Mouse (Mus musculus): Measurements from ENCODE around the gene Aurka.

Aurka gene

DNA sequence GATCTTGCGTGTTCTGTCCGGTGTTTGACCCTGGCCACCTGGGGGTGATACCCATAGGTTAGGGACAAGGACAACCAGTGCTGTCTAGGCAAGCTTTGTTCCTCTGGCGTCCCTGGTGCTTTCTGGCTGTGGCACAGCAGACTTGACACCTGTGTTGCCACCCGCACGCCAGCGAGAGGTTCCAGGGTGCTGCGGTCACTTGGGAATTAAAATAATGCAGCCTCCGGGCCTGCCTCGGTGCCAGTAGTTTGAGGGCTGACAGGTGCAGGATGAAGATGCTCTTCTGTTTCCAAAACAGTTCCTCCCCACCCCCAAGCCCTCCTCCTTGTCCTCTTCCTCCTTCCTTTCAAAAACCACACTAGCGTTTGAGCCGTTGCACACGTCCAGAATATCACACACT is 11.6 kb upstream of the Aurka start:
- no peak for DNase-seq (ENCODE audit: extremely low spot score)

- no peak for DNase-seq (ENCODE audit: extremely low spot score)
Measured at GRCm38 (mm10) chr2:172381341-172381740, 11.0 kb upstream of the Aurka start.

DNA sequence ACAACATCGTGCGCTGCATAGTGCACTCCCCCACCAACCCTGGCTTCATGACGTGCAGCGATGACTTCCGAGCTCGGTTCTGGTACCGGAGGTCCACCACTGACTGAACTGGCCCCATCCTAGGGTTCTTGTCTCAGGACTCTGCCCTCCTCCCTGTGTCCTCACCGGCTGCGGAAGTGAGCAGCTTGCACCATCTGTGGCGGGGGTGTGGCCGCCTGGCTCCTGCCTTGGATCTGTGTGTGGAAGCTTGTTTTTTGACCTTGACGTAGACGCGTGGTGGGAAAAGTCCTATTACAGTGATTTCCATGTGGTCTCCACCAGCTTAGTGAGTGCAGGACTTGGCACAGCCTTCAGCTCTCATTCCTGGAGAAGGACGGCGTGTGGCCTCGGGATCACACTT is 10.2 kb upstream of the Aurka start:
- no peak for DNase-seq (ENCODE audit: extremely low spot score)

- DNase-seq (ENCODE audit: extremely low spot score), result no peak
Measured at GRCm38 (mm10) chr2:172378332-172378731, 8.0 kb upstream of the Aurka start.

GRCm38 (mm10) chr2:172376999-172377515 is 6.7 kb upstream of the Aurka start:
- no peak for DNase-seq (ENCODE audit: extremely low spot score)

DNA sequence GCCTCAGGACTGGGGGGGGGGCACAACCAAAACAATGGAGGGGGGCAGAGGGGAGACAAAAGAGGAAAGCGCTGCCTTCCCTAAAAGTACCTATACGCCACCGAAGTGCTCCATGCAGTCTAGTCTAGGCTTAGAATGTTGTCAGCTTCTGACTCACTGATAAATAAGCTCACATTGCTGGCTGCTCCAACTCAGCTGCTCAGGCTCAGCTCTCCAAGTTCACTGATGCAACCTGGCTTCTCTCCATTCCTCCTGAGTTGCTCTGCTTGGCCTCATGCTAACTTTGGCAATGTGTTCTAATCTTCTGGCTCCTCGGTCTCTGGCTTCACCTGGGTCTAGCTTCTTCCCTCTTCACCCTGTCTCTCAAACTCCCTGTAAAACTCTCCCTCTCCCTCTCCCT is 6.2 kb upstream of the Aurka start:
- DNase-seq (ENCODE audit: extremely low spot score), result no peak

- DNase-seq (ENCODE audit: extremely low spot score), result no peak
Measured at GRCm38 (mm10) chr2:172371258-172371657, 923 bp upstream of the Aurka start.

- DNase-seq (ENCODE audit: extremely low spot score), result no peak
Measured at GRCm38 (mm10) chr2:172363176-172363575, 7.2 kb downstream of the Aurka start.

DNA sequence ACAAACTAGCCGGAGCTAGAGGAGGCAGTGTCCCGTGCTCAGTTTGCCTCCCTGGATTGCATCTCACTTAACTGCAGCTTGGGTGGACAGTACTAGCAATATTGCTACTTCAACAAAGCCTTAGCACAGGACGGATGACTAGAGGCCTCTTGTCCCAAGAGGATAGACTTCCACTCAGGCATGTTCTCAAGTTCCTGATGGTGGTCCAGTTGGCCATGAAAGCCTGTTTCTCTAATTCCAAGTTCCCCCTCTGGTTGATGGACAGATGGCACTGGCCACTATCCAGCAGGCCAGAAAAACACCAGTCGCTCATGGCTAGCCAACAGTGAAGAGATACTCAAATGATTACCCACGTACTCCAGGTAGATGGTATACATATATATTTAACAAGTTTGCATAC is 14.5 kb downstream of the Aurka start:
- DNase-seq (ENCODE audit: extremely low spot score), result no peak

GRCm38 (mm10) chr2:172354761-172355160 is 15.6 kb downstream of the Aurka start:
- DNase-seq (ENCODE audit: extremely low spot score), result no peak

GRCm38 (mm10) chr2:172353218-172353617 is 17.1 kb downstream of the Aurka start:
- DNase-seq (ENCODE audit: extremely low spot score), result no peak

GRCm38 (mm10) chr2:172350773-172351172 is 19.6 kb downstream of the Aurka start:
- no peak for DNase-seq (ENCODE audit: extremely low spot score)

GRCm38 (mm10) chr2:172349776-172350175 is 20.6 kb downstream of the Aurka start:
- no peak for DNase-seq (ENCODE audit: extremely low spot score)

DNA sequence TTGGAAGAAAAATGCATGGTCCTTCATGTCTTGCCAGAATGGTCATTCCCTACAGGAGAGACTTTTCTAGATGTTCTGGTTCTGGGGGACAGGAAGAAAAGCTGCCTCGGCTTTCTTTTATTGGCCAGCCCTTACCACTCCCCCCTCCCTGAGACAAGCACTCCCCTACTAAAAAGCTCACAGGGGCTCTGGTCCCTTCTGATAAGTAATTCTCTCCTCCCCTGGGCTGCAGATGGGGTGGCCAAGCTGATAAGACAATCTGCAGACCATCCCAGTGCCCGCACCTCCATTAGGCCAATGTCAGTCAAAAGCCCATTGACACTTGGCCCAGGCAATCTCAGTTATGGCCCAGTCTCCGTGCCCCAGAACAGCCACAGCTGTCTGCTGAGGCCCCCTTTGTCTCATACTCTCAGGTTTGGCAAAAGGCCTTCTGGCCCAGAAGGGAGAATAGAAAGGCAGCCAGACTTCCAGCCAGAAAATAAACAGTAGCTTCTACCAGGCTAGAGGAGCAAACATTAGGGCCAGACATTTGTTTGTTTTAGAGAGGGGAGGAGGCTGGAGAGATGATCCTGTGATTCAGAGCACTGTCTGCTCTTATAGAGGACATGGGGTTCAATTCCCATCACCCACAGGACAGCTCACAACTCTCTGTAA is 21.9 kb downstream of the Aurka start:
- no peak for DNase-seq (ENCODE audit: extremely low spot score)

GRCm38 (mm10) chr2:172346933-172347611 is 23.3 kb downstream of the Aurka start:
- DNase-seq (ENCODE audit: extremely low spot score), result no peak

DNA sequence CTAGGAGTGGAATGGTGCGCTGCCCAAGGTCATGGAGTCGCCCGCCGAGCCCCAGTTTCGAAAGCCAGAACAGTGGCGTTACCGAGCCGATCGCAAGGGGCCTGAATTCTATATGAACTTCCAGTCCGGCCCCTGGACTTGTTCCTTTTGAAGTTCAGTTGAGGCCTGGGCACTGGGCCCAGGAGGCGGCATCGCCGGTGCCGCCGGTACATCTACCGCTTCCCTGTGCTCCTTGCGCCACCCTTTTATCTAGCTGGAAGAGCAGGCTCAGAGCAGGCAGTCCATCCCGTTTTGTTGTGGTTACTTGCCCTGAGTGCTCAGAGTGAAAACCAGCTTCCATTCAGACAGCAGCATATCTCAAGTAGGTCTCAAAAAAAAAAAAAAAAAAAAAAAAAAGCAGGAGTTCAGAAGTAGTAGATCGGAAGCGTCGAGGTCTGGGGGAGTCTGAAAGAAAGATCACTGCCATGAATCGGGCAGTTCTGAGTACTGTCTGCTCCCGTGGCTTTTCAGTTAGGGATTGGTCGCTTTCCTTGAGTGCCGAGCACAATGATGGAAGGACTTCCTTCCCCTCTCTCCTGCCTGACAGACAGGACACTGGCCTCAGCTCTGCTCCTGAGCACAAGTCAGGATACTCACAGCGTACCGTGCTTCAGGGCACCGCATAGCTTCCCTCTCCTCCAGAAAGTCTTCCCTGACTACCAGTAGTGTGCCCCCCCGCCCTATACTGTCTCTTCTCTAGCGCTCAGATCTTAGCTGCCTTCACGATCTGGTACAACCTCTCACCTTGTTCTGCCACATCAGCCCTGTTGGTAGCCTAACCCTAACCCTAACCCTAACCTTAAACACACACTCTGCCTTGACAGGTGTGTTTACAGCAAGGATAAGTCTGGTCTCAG is 24.1 kb downstream of the Aurka start:
- no peak for DNase-seq (ENCODE audit: extremely low spot score)

DNA sequence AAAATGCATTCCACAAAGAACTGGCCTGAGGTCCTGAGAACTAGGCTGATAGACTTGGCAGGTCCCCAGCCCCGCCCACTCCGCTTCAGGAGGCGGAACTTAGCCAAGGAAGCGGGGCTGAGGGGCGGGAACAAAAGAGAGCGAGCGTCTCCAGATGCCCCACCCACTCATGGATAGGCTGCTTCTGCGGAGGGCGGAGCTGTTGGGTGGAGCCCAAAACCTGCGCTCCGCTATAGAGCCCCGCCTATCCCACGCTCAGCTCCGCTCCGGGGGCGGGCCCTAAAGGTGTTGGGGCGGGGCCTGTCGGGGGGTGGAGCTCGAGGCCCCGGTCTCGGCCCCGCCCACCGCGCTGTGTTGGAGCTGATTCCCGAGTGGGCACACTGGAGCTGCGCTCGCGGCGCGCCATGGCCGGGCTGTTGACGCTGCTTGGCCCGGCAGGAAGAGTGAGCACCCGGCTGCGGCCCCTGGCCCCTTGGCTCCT is 25.0 kb downstream of the Aurka start, which contains the start of gene Fam210b:
Gene Fam210b, plus strand, starts transcription at position 308 of the 481 bp plus-strand sequence.
- peak; percentile 95 for DNase-seq (ENCODE audit: extremely low spot score)

- no peak for DNase-seq (ENCODE audit: extremely low spot score)
Measured at GRCm38 (mm10) chr2:172344669-172345068, 25.7 kb downstream of the Aurka start.

- no peak for DNase-seq (ENCODE audit: extremely low spot score)
Measured at GRCm38 (mm10) chr2:172343751-172344150, 26.6 kb downstream of the Aurka start.

DNA sequence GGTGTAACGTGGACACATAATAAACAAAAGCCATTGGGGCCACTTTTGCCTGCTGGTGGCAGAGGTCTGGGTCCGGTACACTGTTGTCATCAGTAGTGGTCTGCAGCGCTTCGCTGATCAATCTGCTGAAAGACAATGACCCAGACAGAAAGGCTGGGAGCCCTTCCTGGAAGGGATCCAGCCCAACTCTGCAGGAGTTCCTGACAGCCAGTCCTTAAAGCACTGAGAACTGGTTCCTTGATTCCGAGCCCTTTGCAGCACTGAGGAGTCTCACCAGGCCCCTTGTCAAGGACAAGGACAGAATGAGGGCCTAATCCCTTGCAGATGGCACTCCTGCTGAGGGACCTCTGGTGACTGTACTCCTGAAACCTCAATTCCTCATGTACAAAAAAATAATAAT is 28.7 kb downstream of the Aurka start:
- DNase-seq (ENCODE audit: extremely low spot score), result no peak

- DNase-seq (ENCODE audit: extremely low spot score), result no peak
Measured at GRCm38 (mm10) chr2:172340936-172341335, 29.4 kb downstream of the Aurka start.
